Mouse (Mus musculus) MEL (cell line): ENCODE results near the gene Tpst2.

ENCODE experiments used
- BHLHE40 ChIP-seq: IDR thresholded peaks from 2 replicates; pipeline ENCODE4 v1.6.1; 2012; ENCODE audit warnings: low read depth, mild to moderate bottlenecking, inconsistent platforms, low read length, improper control_type of control experiment, borderline replicate concordance
- CTCF ChIP-seq, 3 experiments: IDR thresholded peaks in 2 of 3; conservative IDR thresholded peaks in 1 of 3; 2 replicates each; pipeline ENCODE4 v1.5.1; 2011 to 2012; ENCODE audit warnings: low read length in 3 of 3, low read depth in 2 of 3, mild to moderate bottlenecking in 2 of 3, improper control_type of control experiment in 1 of 3, inconsistent platforms in 1 of 3, mixed read lengths in 1 of 3, moderate library complexity in 1 of 3; ENCODE audit not compliant: control insufficient read depth in 1 of 3, insufficient read depth in 1 of 3, poor library complexity in 1 of 3, severe bottlenecking in 1 of 3
- E2F4 ChIP-seq: IDR thresholded peaks from 2 replicates; pipeline ENCODE4 v1.6.1; 2011; ENCODE audit warnings: low read depth, low read length, improper control_type of control experiment, borderline replicate concordance
- EP300 ChIP-seq, 2 experiments: IDR thresholded peaks; 2 replicates each; pipeline ENCODE4 v1.6.1; 2011; ENCODE audit warnings: improper control_type of control experiment in 2 of 2, low read length in 2 of 2, low read depth in 1 of 2, mild to moderate bottlenecking in 1 of 2
- GABPA ChIP-seq: IDR thresholded peaks from 2 replicates; pipeline ENCODE4 v1.6.1; 2012; ENCODE audit warnings: low read depth, mild to moderate bottlenecking, inconsistent platforms, low read length, improper control_type of control experiment, moderate library complexity
- GATA1 ChIP-seq: IDR thresholded peaks from 2 replicates; pipeline ENCODE4 v1.6.1; 2011; ENCODE audit warnings: low read depth, low read length, improper control_type of control experiment
- MAZ ChIP-seq: IDR thresholded peaks from 2 replicates; pipeline ENCODE4 v1.6.1; 2012; ENCODE audit warnings: low read depth, mild to moderate bottlenecking, inconsistent platforms, low read length, improper control_type of control experiment
- POLR2A ChIP-seq, 2 experiments: IDR thresholded peaks; 2 replicates each; pipeline ENCODE4 v1.6.1; 2011 to 2012; ENCODE audit warnings: low read length in 2 of 2, mild to moderate bottlenecking in 2 of 2, control low read depth in 1 of 2, improper control_type of control experiment in 1 of 2, low read depth in 1 of 2, moderate library complexity in 1 of 2; ENCODE audit not compliant: control insufficient read depth in 1 of 2, insufficient read depth in 1 of 2, poor library complexity in 1 of 2
- TAL1 ChIP-seq: IDR thresholded peaks from 2 replicates; pipeline ENCODE4 v1.6.1; 2012; ENCODE audit warnings: mild to moderate bottlenecking, inconsistent platforms, low read length, moderate library complexity, mixed read lengths
- UBTF ChIP-seq: IDR thresholded peaks from 2 replicates; pipeline ENCODE4 v1.6.1; 2012; ENCODE audit warnings: low read depth, mild to moderate bottlenecking, inconsistent platforms, low read length, improper control_type of control experiment, moderate library complexity, borderline replicate concordance; ENCODE audit not compliant: insufficient read depth
- USF2 ChIP-seq, 2 experiments: IDR thresholded peaks; 2 replicates each; pipeline ENCODE4 v1.6.1; 2011 to 2012; ENCODE audit warnings: improper control_type of control experiment in 2 of 2, low read length in 2 of 2, borderline replicate concordance in 1 of 2, inconsistent platforms in 1 of 2, low read depth in 1 of 2, mild to moderate bottlenecking in 1 of 2; ENCODE audit not compliant: insufficient read depth in 1 of 2
- ZC3H11A ChIP-seq: IDR thresholded peaks from 2 replicates; pipeline ENCODE4 v1.6.1; 2012; ENCODE audit warnings: low read depth, mild to moderate bottlenecking, inconsistent platforms, low read length, improper control_type of control experiment
- ZMIZ1 ChIP-seq: IDR thresholded peaks from 2 replicates; pipeline ENCODE4 v1.6.1; 2012; ENCODE audit warnings: low read depth, mild to moderate bottlenecking, inconsistent platforms, low read length, improper control_type of control experiment, moderate library complexity
- ZNF384 ChIP-seq: IDR thresholded peaks from 2 replicates; pipeline ENCODE4 v1.6.1; 2012; ENCODE audit warnings: low read depth, mild to moderate bottlenecking, inconsistent platforms, low read length, improper control_type of control experiment

- no peak for TF ChIP-seq GATA1
- no peak for TF ChIP-seq UBTF
- TF ChIP-seq TAL1, result no peak
- TF ChIP-seq BHLHE40, result no peak
- no peak for TF ChIP-seq MAZ
- no peak for TF ChIP-seq POLR2A (IDR thresholded peaks at IDR 0.05; ENCODE audit: control insufficient read depth in 1 of 2, insufficient read depth in 1 of 2, low read depth in 1 of 2, low read length in 2 of 2, poor library complexity in 1 of 2)
- no peak for TF ChIP-seq E2F4
- no peak for TF ChIP-seq USF2 (IDR thresholded peaks at IDR 0.05; ENCODE audit: borderline replicate concordance in 1 of 2, insufficient read depth in 1 of 2, low read depth in 1 of 2, low read length in 2 of 2)
- no peak for TF ChIP-seq ZC3H11A
- TF ChIP-seq EP300 (IDR thresholded peaks at IDR 0.05; ENCODE audit: low read depth in 1 of 2, low read length in 2 of 2), result no peak
- no peak for TF ChIP-seq GABPA
- no peak for TF ChIP-seq ZMIZ1
- no peak for TF ChIP-seq ZNF384
- no peak for TF ChIP-seq CTCF (IDR thresholded peaks at IDR 0.05 in 2 of 3, conservative IDR thresholded peaks at IDR 0.05 in 1 of 3; ENCODE audit: control insufficient read depth in 1 of 3, insufficient read depth in 1 of 3, low read depth in 2 of 3, low read length in 3 of 3, poor library complexity in 1 of 3, severe bottlenecking in 1 of 3)
Measured at GRCm38 (mm10) chr5:112292343-112292980, 16.0 kb downstream of the Tpst2 start.
